Mouse (Mus musculus): ENCODE data around the gene Ccdc27.

- no peak for TF ChIP-seq POLR2A (IDR thresholded peaks at IDR 0.05; ENCODE audit: control insufficient read depth, low read depth, low read length)
- no peak for TF ChIP-seq CTCF (IDR thresholded peaks at IDR 0.05; ENCODE audit: control insufficient read depth, insufficient read depth, insufficient replicate concordance, low read depth, low read length)
Measured at GRCm38 (mm10) chr4:154007759-154008158, 34.7 kb downstream of the Ccdc27 start.
